Mouse (Mus musculus): Measurements from ENCODE around the gene Gpi1. TPM values are rescaled to one million over a fixed set of nuclear protein-coding genes. Genes with fewer than 3 reads are reported as not detected.

The Gpi1 gene
- polyA plus RNA-seq, 1 experiment from 2014 or later = 218 TPM

DNA sequence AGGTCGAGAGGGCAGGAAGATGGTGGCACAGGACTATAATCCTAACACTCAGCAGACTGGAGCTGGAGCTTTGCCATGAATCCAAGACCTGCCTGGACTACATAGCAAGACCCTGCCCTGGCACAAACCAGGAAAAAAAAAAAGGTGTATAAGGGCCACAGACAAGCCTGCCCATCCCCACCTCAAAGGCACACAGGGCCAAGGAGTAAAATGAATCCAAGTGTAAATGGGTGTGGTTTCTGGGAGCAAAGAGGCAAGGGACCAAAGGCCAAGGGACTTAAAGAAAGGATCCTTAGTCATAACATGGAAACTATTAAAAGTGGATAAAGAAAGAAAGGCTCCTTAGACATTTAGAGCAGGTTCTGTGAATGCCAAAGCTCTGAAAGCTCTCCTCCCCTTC lies 11.6 kb downstream of the Gpi1 start:
- H3K27me3 ChIP-seq (ENCODE audit: insufficient read depth, low read length) = no peaks in the 10 kb centered on the region
- H3K36me3 ChIP-seq (replicated peaks; ENCODE audit: insufficient read depth, low read length) = peaks cover 85% of the 10 kb centered on the region
- no peak overlapping the region for H3K27ac ChIP-seq (ENCODE audit: low read depth)
- no peak overlapping the region for H3K4me3 ChIP-seq (ENCODE audit: low read depth, low read length)
- WGBS (ENCODE audit: insufficient replicate concordance) = 44% methylated on average over 1 of the region's 1 CpGs
- peaks cover 18% of the 10 kb centered on the region for H3K4me1 ChIP-seq (ENCODE audit: insufficient read depth)
- H3K9me3 ChIP-seq (ENCODE audit: low read length) = no peaks in the 10 kb centered on the region
- no peak overlapping the region for H3K9ac ChIP-seq (replicated peaks)
- no peak overlapping the region for H3K4me2 ChIP-seq (ENCODE audit: low read depth, low read length)
- no peak for ATAC-seq
- TF ChIP-seq CTCF (IDR thresholded peaks at IDR 0.05; ENCODE audit: low read depth) (no peak), EP300 (IDR thresholded peaks at IDR 0.05; ENCODE audit: low read depth) (no peak)
- DNase-seq = no peak

DNA sequence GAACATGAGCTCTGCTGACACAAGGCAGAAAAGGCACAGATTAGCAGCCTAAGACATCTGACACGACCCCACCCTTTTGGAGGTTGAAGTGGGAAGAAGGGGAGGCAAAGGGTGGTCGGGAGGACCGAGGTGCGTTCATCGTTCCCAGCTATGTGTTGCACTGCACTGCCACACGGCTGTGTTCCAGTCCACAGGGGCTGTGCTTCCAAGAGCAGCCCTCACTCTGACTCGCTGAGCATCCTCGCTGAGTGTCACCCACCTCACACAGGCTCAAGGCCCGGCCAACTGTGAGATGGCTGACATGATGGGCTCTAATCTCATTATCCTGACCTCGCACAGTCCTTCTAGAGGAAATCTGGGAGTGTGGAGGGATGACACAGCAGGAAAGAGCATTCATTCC lies 13.7 kb downstream of the Gpi1 start:
- Histone ChIP-seq H3K9ac (replicated peaks) (no peak overlapping the region), H3K9me3 (ENCODE audit: low read length) (no peaks in the 10 kb centered on the region), H3K27me3 (ENCODE audit: insufficient read depth, low read length) (no peaks in the 10 kb centered on the region), H3K4me2 (ENCODE audit: low read depth, low read length) (no peak overlapping the region), H3K4me3 (ENCODE audit: low read depth, low read length) (no peak overlapping the region), H3K4me1 (ENCODE audit: insufficient read depth) (peaks cover 18% of the 10 kb centered on the region), H3K27ac (ENCODE audit: low read depth) (no peak overlapping the region), H3K36me3 (replicated peaks; ENCODE audit: insufficient read depth, low read length) (peaks cover 86% of the 10 kb centered on the region)
- DNase-seq (no peak), ATAC-seq (no peak)
- no peak for TF ChIP-seq CTCF (IDR thresholded peaks at IDR 0.05; ENCODE audit: low read depth)
- no peak for TF ChIP-seq EP300 (IDR thresholded peaks at IDR 0.05; ENCODE audit: low read depth)
- WGBS (ENCODE audit: insufficient replicate concordance) = 85% methylated on average over 10 of the region's 10 CpGs

DNA sequence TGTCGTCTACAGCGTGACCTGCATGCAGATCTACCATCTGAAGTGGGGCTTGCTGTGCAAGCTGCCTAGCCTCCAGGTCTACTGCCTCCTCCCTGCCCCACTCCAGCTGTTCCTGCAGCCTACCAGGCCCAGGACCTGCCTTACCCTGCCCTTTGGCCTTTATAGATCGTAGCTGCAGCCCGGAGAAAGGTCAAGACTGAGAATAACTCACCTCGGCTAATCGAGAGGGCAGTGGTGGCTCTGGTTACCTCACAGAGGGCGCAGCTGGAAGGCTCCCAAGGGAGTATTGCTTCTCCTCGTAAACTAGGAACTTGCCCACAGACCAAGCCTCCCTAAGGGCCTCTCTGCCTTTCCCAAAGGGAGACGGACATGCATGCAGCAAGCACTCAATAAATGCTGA lies 14.7 kb downstream of the Gpi1 start:
- no peak for DNase-seq
- WGBS (ENCODE audit: insufficient replicate concordance) = 65% methylated on average over 9 of the region's 9 CpGs
- no peaks in the 10 kb centered on the region for H3K9me3 ChIP-seq (ENCODE audit: low read length)
- H3K36me3 ChIP-seq (replicated peaks; ENCODE audit: insufficient read depth, low read length) = peaks cover 86% of the 10 kb centered on the region
- no peak overlapping the region for H3K9ac ChIP-seq (replicated peaks)
- no peak overlapping the region for H3K4me2 ChIP-seq (ENCODE audit: low read depth, low read length)
- no peaks in the 10 kb centered on the region for H3K27me3 ChIP-seq (ENCODE audit: insufficient read depth, low read length)
- H3K4me3 ChIP-seq (ENCODE audit: low read depth, low read length) = no peak overlapping the region
- H3K4me1 ChIP-seq (ENCODE audit: insufficient read depth) = peaks cover 18% of the 10 kb centered on the region
- ATAC-seq = peak; percentile 19; the same call in 1 of the 2 replicates
- peak overlapping the region; percentile 67 for H3K27ac ChIP-seq (ENCODE audit: low read depth)
- no peak for TF ChIP-seq CTCF (IDR thresholded peaks at IDR 0.05; ENCODE audit: low read depth)

DNA sequence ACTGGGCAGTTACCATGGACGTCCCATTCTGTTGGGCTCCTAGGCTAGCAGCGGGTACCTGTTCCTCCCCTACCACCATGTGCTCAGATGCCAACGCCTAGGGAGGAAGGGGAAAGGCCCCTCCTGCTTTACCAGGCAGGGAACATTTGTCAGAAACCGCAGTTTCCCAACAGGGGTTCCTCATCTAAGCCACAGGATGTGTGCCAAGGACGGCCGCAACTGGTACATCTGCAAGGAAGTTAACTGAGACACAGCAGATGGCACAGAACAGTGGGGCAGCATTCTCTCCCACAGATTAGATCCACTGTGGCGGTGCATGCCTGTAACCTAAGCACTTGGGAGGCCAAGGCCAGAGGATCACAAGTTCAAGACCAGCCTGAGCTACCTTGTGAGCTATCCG lies 15.5 kb downstream of the Gpi1 start:
- H3K9ac ChIP-seq (replicated peaks) = no peak overlapping the region
- no peaks in the 10 kb centered on the region for H3K9me3 ChIP-seq (ENCODE audit: low read length)
- H3K4me3 ChIP-seq (ENCODE audit: low read depth, low read length) = no peak overlapping the region
- peaks cover 18% of the 10 kb centered on the region for H3K4me1 ChIP-seq (ENCODE audit: insufficient read depth)
- H3K36me3 ChIP-seq (replicated peaks; ENCODE audit: insufficient read depth, low read length) = peaks cover 85% of the 10 kb centered on the region
- H3K27me3 ChIP-seq (ENCODE audit: insufficient read depth, low read length) = no peaks in the 10 kb centered on the region
- H3K4me2 ChIP-seq (ENCODE audit: low read depth, low read length) = peak overlapping the region; percentile 3; the same call in 1 of the 2 replicates
- DNase-seq (peak; percentile 64), ATAC-seq (peak; percentile 46)
- 83% methylated on average over 8 of the region's 8 CpGs for WGBS (ENCODE audit: insufficient replicate concordance)
- TF ChIP-seq EP300 (IDR thresholded peaks at IDR 0.05; ENCODE audit: low read depth) = no peak
- no peak for TF ChIP-seq CTCF (IDR thresholded peaks at IDR 0.05; ENCODE audit: low read depth)
- H3K27ac ChIP-seq (ENCODE audit: low read depth) = peak overlapping the region; percentile 67; the same call in 1 of the 2 replicates

DNA sequence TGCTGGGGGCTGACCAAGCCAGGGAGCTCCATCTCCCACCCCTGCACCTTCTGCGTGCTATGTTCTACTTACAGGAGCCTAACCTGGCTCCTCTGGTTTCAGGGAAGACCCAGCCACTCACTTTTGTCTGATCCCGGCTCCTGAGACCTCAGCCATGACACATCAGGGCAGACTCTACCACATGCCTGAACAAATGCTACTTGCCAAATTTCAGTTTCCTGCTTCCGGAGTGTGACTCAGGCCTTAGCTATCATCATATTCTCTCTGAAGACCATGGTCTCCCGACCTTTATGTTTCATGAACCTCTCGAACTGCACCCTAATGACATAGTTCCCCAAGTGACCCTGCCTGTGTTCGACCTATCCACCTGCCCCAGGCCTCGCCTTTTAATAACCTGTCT lies 16.9 kb downstream of the Gpi1 start:
- no peak for ATAC-seq
- Histone ChIP-seq H3K4me2 (ENCODE audit: low read depth, low read length) (no peak overlapping the region), H3K27me3 (ENCODE audit: insufficient read depth, low read length) (no peaks in the 10 kb centered on the region), H3K9me3 (ENCODE audit: low read length) (no peaks in the 10 kb centered on the region), H3K27ac (ENCODE audit: low read depth) (no peak overlapping the region), H3K36me3 (replicated peaks; ENCODE audit: insufficient read depth, low read length) (peaks cover 85% of the 10 kb centered on the region), H3K9ac (replicated peaks) (no peak overlapping the region), H3K4me1 (ENCODE audit: insufficient read depth) (peaks cover 18% of the 10 kb centered on the region), H3K4me3 (ENCODE audit: low read depth, low read length) (no peak overlapping the region)
- TF ChIP-seq EP300 (IDR thresholded peaks at IDR 0.05; ENCODE audit: low read depth) (no peak), CTCF (IDR thresholded peaks at IDR 0.05; ENCODE audit: low read depth) (no peak)
- no peak for DNase-seq
- 85% methylated on average over 7 of the region's 7 CpGs for WGBS (ENCODE audit: insufficient replicate concordance)

DNA sequence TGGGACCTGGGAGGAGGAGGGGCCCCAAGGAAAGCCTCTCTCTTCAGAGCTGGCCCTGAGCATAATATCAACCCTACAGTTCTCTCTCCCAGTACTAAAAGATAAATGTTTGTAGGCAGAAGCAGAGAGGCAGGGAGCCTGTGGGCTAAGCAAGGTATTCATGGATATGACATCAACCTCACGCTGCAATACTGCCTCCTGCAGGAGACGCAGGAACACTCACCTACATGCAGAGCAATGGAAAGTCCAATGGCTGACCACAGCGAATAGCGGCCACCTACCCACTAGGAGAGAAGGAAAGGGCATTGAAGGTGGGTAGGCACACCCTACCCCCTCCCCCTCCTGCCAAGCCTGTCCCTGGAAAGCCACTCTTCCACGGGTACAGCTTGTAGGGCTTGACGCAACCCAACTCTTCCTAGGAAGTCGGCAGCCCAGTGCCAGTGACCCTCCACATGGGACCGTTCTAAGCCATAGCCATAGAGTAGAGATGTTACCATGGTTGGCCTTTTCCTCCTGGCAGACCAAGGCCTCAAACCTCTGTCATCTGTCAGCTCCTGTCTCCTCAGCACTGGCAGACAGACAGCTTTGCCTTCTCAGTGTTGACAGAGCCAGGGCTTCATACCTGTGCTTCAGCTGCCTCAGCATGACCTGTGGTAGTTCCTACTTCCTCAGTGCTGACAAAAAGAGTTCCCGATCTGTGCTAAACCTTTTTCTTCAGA lies 21.9 kb downstream of the Gpi1 start:
- ATAC-seq (no peak), DNase-seq (no peak)
- no peak overlapping the region for H3K9ac ChIP-seq (replicated peaks)
- no peaks in the 10 kb centered on the region for H3K4me1 ChIP-seq (ENCODE audit: insufficient read depth)
- WGBS (ENCODE audit: insufficient replicate concordance) = 84% methylated on average over 9 of the region's 9 CpGs
- H3K27me3 ChIP-seq (ENCODE audit: insufficient read depth, low read length) = no peaks in the 10 kb centered on the region
- no peaks in the 10 kb centered on the region for H3K9me3 ChIP-seq (ENCODE audit: low read length)
- TF ChIP-seq CTCF (IDR thresholded peaks at IDR 0.05; ENCODE audit: low read depth) (peak; percentile 53), EP300 (IDR thresholded peaks at IDR 0.05; ENCODE audit: low read depth) (no peak)
- H3K4me2 ChIP-seq (ENCODE audit: low read depth, low read length) = no peak overlapping the region
- H3K36me3 ChIP-seq (replicated peaks; ENCODE audit: insufficient read depth, low read length) = peaks cover 95% of the 10 kb centered on the region
- no peak overlapping the region for H3K27ac ChIP-seq (ENCODE audit: low read depth)
- no peak overlapping the region for H3K4me3 ChIP-seq (ENCODE audit: low read depth, low read length)
